Mouse (Mus musculus) lung, postnatal 0 days (tissue): ENCODE measurements around the gene Olfr548-ps1. TPM values are rescaled to one million over a fixed set of nuclear protein-coding genes. Genes with fewer than 3 reads are reported as not detected.

Experiments
- ATAC-seq: fragments of 200-750 bp; cut with Nextera tagmentation; 2 replicates; pipeline ENCODE4 v1.8.0; 2017; ENCODE audit warnings: moderate library complexity
- DNase-seq: peaks from one replicate; pipeline ENCODE4 v3.0.0-alpha.2; 2016; ENCODE audit warnings: low spot score
- H3K27ac ChIP-seq: fragments of 300-500 bp; sonication (generic); 2 replicates; pipeline ENCODE4 v1.5.1; 2014; ENCODE audit warnings: antibody characterized with exemption, mild to moderate bottlenecking, low read length, mixed read lengths
- H3K27me3 ChIP-seq: fragments of 300-500 bp; sonication (generic); replicated peaks from 2 replicates; pipeline ENCODE4 v1.6.1; 2014; ENCODE audit warnings: low read length, mixed read lengths; ENCODE audit not compliant: insufficient read depth
- H3K36me3 ChIP-seq: fragments of 300-500 bp; sonication (generic); 2 replicates; pipeline ENCODE4 v1.6.1; 2014; ENCODE audit warnings: low read length, mixed read lengths; ENCODE audit not compliant: insufficient read depth
- H3K4me1 ChIP-seq: fragments of 300-500 bp; sonication (generic); 2 replicates; pipeline ENCODE4 v1.6.1; 2014; ENCODE audit warnings: antibody characterized with exemption, low read depth, low read length, mixed read lengths; ENCODE audit not compliant: insufficient read depth
- H3K4me2 ChIP-seq: fragments of 300-500 bp; sonication (generic); replicated peaks from 2 replicates; pipeline ENCODE4 v1.6.1; 2014; ENCODE audit warnings: low read depth, mild to moderate bottlenecking, low read length, moderate library complexity, mixed read lengths
- H3K4me3 ChIP-seq: fragments of 300-500 bp; sonication (generic); 2 replicates; pipeline ENCODE4 v1.5.1; 2014; ENCODE audit warnings: low read depth, low read length
- H3K9ac ChIP-seq: fragments of 300-500 bp; sonication (generic); replicated peaks from 2 replicates; pipeline ENCODE4 v1.6.1; 2014; ENCODE audit warnings: low read depth, mild to moderate bottlenecking
- H3K9me3 ChIP-seq: fragments of 300-500 bp; sonication (generic); 2 replicates; pipeline ENCODE4 v1.6.1; 2016; ENCODE audit warnings: low read length, mixed read lengths
- CTCF ChIP-seq: IDR thresholded peaks from 2 replicates; pipeline ENCODE4 v1.5.1; 2016; ENCODE audit warnings: antibody characterized with exemption, mild to moderate bottlenecking
- EP300 ChIP-seq: IDR thresholded peaks from 2 replicates; pipeline ENCODE4 v1.6.1; 2016; ENCODE audit warnings: antibody characterized with exemption, mild to moderate bottlenecking, control low read depth
- WGBS: fragments of 180-500 bp; shearing (Covaris S2); extraction: QIAGEN DNeasy Blood & Tissue Kit; methylation state at CpG from one replicate; pipeline ENCODE4 v1.1.7; 2014; 5-methylcytosine and 5-hydroxymethylcytosine counted together
- polyA plus RNA-seq: library from polyadenylated mRNA; unstranded; fragments of >200 nt; fragmentation: Nextera tagmentation; extraction: Ambion mirVana; gene quantifications from 2 replicates; pipeline ENCODE4 v1.2.1, GENCODE M21; 2015

Olfr548-ps1 gene
- polyA plus RNA-seq, 1 experiment from 2014 or later: not detected

- H3K4me2 ChIP-seq: no peak overlapping the region
- H3K9me3 ChIP-seq: no peaks in the 10 kb centered on the region
- no peak overlapping the region for H3K9ac ChIP-seq
- H3K36me3 ChIP-seq: no peaks in the 10 kb centered on the region
- H3K27me3 ChIP-seq: no peaks in the 10 kb centered on the region
- no peaks in the 10 kb centered on the region for H3K4me1 ChIP-seq
- WGBS: 89% methylated on average over 1 of the region's 1 CpGs
- DNase-seq (no peak), ATAC-seq (no peak)
- no peak overlapping the region for H3K4me3 ChIP-seq
- TF ChIP-seq CTCF (no peak), EP300 (no peak)
- no peak overlapping the region for H3K27ac ChIP-seq
Measured at GRCm38 (mm10) chr7:102529052-102529451, 11.6 kb upstream of the Olfr548-ps1 start.

DNA sequence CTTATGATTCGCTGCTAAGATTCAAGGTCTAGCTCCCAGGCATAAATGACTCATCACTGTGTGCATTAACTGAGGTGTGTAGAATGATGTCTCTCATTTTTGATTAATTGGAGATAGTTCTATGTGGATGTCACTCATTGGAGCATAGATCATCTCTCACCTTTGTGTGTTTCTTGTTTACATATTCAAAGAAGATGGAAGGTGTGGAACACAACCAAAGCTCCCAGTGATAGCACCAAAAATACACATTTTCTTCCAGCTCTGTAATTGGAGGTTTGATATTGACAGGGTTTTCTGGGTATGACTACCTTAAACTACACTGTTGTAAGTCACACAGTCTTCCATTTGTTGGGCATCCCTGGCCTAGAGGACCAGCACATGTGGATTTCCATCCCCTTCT, 6.2 kb upstream of the Olfr548-ps1 start, which contains the start of gene Olfr547:
Gene Olfr547, plus strand, starts transcription at position 301 of the 400 bp plus-strand sequence.
- H3K27ac ChIP-seq: no peak within 1 kb of the TSS
- H3K36me3 ChIP-seq: no peaks in the 10 kb centered on the region
- H3K4me2 ChIP-seq: no peak within 1 kb of the TSS
- H3K4me1 ChIP-seq: no peaks in the 10 kb centered on the region
- DNase-seq (no peak), ATAC-seq (no peak)
- no peaks in the 10 kb centered on the region for H3K9me3 ChIP-seq
- no peak within 1 kb of the TSS for H3K4me3 ChIP-seq
- TF ChIP-seq EP300 (no peak), CTCF (no peak)
- H3K27me3 ChIP-seq: no peaks in the 10 kb centered on the region
- no peak within 1 kb of the TSS for H3K9ac ChIP-seq
- 71% methylated on average over 1 of the region's 1 CpGs for WGBS

DNA sequence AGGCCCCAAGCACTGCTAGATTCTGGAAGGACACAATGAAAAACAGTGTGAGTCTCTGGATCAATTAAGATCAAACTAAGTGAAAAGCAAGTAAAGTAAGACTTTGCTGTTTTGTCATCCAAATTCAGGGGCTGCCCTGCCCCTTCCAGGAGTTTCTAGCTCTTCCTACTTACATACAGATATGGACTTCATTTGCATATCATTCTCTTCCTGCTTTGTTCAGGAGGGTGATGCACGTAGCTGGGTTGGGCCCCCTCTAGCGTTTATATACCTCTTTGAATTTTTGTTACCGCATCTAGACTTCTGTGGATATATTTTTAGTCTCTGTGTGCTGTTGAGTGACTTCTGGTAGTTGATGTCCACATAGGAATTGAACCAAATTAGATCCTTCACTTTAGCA, 555 bp downstream of the Olfr548-ps1 start:
- H3K4me2 ChIP-seq: no peak overlapping the region

DNA sequence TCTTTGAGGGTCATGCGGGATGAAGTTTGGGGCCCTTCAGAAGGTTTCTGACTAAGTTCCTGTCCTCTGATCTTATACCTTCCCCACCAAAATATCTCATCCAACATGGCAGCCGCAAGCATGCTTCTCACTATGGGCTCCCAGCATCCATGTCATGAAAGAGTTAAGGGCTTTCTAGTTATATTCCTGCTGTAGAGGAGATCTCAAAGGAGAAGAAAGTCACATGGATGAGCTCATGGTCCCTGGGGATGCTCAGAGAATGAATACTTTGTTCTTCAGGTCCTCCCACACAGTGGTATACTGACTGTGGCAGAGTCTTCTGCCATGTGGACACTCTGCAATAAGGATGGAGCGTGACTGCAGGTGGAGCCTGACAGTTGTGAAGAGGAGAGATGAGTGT, 8.9 kb downstream of the Olfr548-ps1 start, which contains the start of gene Olfr549:
Gene Olfr549, plus strand, starts transcription at position 301 of the 400 bp plus-strand sequence.
- 82% methylated on average over 3 of the region's 3 CpGs for WGBS
- no peak within 1 kb of the TSS for H3K4me2 ChIP-seq
- no peaks in the 10 kb centered on the region for H3K4me1 ChIP-seq
- H3K4me3 ChIP-seq: no peak within 1 kb of the TSS
- DNase-seq: no peak
- no peak for ATAC-seq
- no peaks in the 10 kb centered on the region for H3K27me3 ChIP-seq
- TF ChIP-seq CTCF (no peak), EP300 (no peak)
- no peaks in the 10 kb centered on the region for H3K36me3 ChIP-seq
- no peak within 1 kb of the TSS for H3K9ac ChIP-seq
- no peaks in the 10 kb centered on the region for H3K9me3 ChIP-seq
- no peak within 1 kb of the TSS for H3K27ac ChIP-seq

More for the DNA sequence above, 555 bp downstream of the Olfr548-ps1 start:
- H3K4me1 ChIP-seq: no peaks in the 10 kb centered on the region
- H3K27ac ChIP-seq: no peak overlapping the region
- 38% methylated on average over 3 of the region's 3 CpGs for WGBS
- H3K9ac ChIP-seq: no peak overlapping the region
- H3K36me3 ChIP-seq: no peaks in the 10 kb centered on the region
- TF ChIP-seq EP300 (no peak), CTCF (no peak)
- H3K9me3 ChIP-seq: no peaks in the 10 kb centered on the region
- ATAC-seq (no peak), DNase-seq (no peak)
- no peak overlapping the region for H3K4me3 ChIP-seq
- H3K27me3 ChIP-seq: no peaks in the 10 kb centered on the region

DNA sequence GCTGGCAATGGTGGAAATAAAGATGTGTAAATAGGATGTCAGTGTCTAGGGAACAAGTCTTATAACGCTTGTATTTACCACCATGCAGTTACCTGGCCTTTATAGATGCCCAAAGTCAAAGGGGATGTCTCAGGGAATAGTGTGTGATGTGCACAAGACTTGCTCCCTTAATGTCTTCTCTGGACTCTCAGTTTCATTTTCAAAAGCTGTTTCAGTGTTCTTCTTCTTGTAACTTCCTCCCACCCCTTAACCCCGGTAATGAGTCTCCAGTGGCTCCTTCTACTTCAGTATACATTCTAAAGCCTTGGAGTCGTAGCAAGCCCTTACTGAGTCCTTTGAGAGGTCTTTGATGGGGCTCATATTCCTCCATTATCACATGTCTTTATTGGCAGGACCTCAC, 12.6 kb downstream of the Olfr548-ps1 start:
- WGBS: 72% methylated on average over 3 of the region's 3 CpGs
- no peak overlapping the region for H3K4me3 ChIP-seq
- no peaks in the 10 kb centered on the region for H3K36me3 ChIP-seq
- no peak overlapping the region for H3K9ac ChIP-seq
- H3K27me3 ChIP-seq: no peaks in the 10 kb centered on the region
- H3K9me3 ChIP-seq: no peaks in the 10 kb centered on the region
- no peak for TF ChIP-seq CTCF
- TF ChIP-seq EP300: no peak
- DNase-seq: no peak
- no peak for ATAC-seq
- no peak overlapping the region for H3K4me2 ChIP-seq
- H3K4me1 ChIP-seq: no peaks in the 10 kb centered on the region
- no peak overlapping the region for H3K27ac ChIP-seq

DNA sequence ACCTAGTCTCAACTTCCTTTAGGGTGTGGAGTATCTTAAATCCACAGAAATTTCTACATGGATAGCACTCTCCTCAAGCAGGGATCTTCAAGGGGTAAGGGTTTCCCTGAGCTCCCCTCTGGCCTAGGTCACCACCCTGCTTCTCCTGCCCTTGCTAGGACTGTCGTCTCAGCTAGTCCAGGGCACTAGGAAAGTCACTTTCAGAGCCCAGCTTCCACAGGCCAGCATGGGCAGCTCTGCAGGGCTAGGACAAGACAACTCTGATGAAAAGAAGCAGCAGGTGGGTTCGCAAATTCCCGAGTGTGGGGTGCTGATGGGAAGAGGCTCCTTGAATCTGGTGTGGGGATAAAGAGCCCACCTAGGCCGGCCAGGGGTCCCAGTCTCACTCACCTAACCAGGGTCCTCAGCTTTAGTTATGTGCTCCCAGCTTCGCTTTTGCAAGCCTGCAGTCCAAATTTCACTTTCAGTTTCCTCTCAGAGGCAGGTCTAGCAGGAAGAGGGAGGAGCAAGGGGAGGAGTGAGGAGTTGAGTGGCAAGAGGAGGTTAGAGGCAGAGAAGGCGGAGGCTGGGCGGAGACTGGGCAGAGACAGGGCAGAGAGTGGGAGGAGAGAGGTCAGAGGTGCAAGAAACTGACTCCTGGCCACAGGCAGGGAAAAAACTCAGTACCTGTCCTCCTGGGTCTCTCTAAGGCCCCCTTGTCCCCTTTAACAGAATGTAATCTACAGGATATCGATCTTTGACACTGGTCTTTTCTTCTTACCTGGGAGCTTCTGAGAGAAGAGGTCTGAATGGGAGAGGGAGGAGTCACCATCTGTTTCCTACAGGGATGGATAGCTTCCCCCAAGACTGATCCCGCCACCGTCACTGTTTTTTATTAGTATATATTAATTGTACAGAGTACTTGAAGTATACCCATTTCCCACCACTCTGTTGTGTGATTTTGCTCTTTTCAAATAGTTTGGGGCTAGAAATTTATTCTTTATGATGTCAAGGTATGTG, 24.6 kb downstream of the Olfr548-ps1 start, which contains the start of gene Trim21:
Gene Trim21, minus strand, starts transcription at position 488 of the 999 bp plus-strand sequence.
- TF ChIP-seq CTCF (no peak), EP300 (no peak)
- DNase-seq (peak; percentile 97), ATAC-seq (peak; percentile 100)
- Histone ChIP-seq H3K4me1 (no peaks in the 10 kb centered on the region; the same call in none of the 2 replicates), H3K4me3 (peak within 1 kb of the TSS; percentile 65), H3K9ac (peak within 1 kb of the TSS; percentile 59), H3K4me2 (peak within 1 kb of the TSS; percentile 67), H3K27me3 (no peaks in the 10 kb centered on the region), H3K36me3 (peaks cover 13% of the 10 kb centered on the region; the same call in 1 of the 2 replicates), H3K27ac (peak within 1 kb of the TSS; percentile 60; the same call in 1 of the 2 replicates), H3K9me3 (no peaks in the 10 kb centered on the region)
- WGBS: 13% methylated on average over 10 of the region's 10 CpGs
